20 mouse cellular contexts compared by ENCODE assay signal in genomic region chrX:10453798-10454197, GRCm38 (mm10).
"Had no signal": no experiment of that assay in that cellular context is flagged by ENCODE, and none has a peak within 500 bp of the region (broad histone marks: within the 10 kb centered on the region; RNA-seq: fewer than 3 reads in every experiment).

No protein-coding gene starts in this region.

- H3K9me3 ChIP-seq: limb, embryonic 10.5 days; limb, embryonic 13.5 days; liver, embryonic 12.5 days; liver, embryonic 15.5 days; lung, embryonic 15.5 days; megakaryocyte, embryonic 14.5 days; midbrain, embryonic 15.5 days; neural tube, embryonic 13.5 days; stomach, embryonic 15.5 days had no signal

- H3K4me2 ChIP-seq: limb, embryonic 13.5 days; liver, embryonic 12.5 days; liver, embryonic 15.5 days; lung, embryonic 15.5 days; midbrain, embryonic 11.5 days; midbrain, embryonic 15.5 days; neural tube, embryonic 13.5 days; stomach, embryonic 15.5 days had no signal

- H3K27ac ChIP-seq: kidney, postnatal 0 days; limb, embryonic 10.5 days; limb, embryonic 13.5 days; liver, embryonic 12.5 days; liver, embryonic 15.5 days; lung, embryonic 15.5 days; midbrain, embryonic 15.5 days; neural tube, embryonic 13.5 days; stomach, embryonic 15.5 days had no signal

- H3K4me1 ChIP-seq: limb, embryonic 10.5 days; limb, embryonic 13.5 days; liver, embryonic 12.5 days; liver, embryonic 15.5 days; lung, embryonic 15.5 days; megakaryocyte, embryonic 14.5 days; midbrain, embryonic 15.5 days; neural tube, embryonic 13.5 days; stomach, embryonic 15.5 days had no signal

- H3K9ac ChIP-seq: limb, embryonic 13.5 days; liver, embryonic 12.5 days; liver, embryonic 15.5 days; lung, embryonic 15.5 days; midbrain, embryonic 15.5 days; neural tube, embryonic 13.5 days; stomach, embryonic 15.5 days had no signal

- H3K4me3 ChIP-seq: limb, embryonic 10.5 days; limb, embryonic 13.5 days; liver, embryonic 12.5 days; liver, embryonic 15.5 days; lung, embryonic 15.5 days; megakaryocyte, embryonic 14.5 days; midbrain, embryonic 15.5 days; neural tube, embryonic 13.5 days; stomach, embryonic 15.5 days had no signal

- H3K27me3 ChIP-seq: limb, embryonic 13.5 days; liver, embryonic 12.5 days; liver, embryonic 15.5 days; lung, embryonic 15.5 days; midbrain, embryonic 15.5 days; neural tube, embryonic 13.5 days; stomach, embryonic 15.5 days had no signal

- ATAC-seq: liver, embryonic 12.5 days; midbrain, embryonic 15.5 days had no signal

- DNase-seq: kidney, postnatal 25 days; liver; lung, adult 18-20 months; lung, postnatal 10 days; lung, postnatal 36 days; retina, postnatal 1 day; right cerebral cortex, postnatal 25 days; spleen, adult 18-20 months; thymus, postnatal 25 days had no signal

- H3K36me3 ChIP-seq: limb, embryonic 10.5 days; limb, embryonic 13.5 days; liver, embryonic 12.5 days; liver, embryonic 15.5 days; lung, embryonic 15.5 days; midbrain, embryonic 15.5 days; neural tube, embryonic 13.5 days; stomach, embryonic 15.5 days had no signal
